Mouse (Mus musculus) liver, adult 2 months (tissue): ENCODE measurements at regions not wholly inside any gene's neighbourhood (a gene's known extent, or its start where the extent isn't known, plus 50 kb on each side); places are given as distances from the start of the nearest gene placed in this dataset.

Experiments
- DNase-seq: peaks from one replicate; pipeline ENCODE4 v3.0.0-alpha.2; 2011; ENCODE audit warnings: low read depth, low spot score; ENCODE audit errors: extremely low read depth
- H3K27ac ChIP-seq: fragments of 200-500 bp; replicated peaks from 2 replicates; pipeline ENCODE4 v1.5.1; 2012; ENCODE audit warnings: low read depth, mild to moderate bottlenecking, control low read depth, inconsistent platforms, low read length; ENCODE audit not compliant: insufficient read depth
- H3K27me3 ChIP-seq: fragments of 200-500 bp; 2 replicates; pipeline ENCODE4 v1.6.1; 2012; ENCODE audit warnings: mild to moderate bottlenecking, moderate library complexity, low read length, inconsistent platforms; ENCODE audit not compliant: control insufficient read depth, insufficient read depth
- H3K36me3 ChIP-seq: fragments of 200-500 bp; 2 replicates; pipeline ENCODE4 v1.6.1; 2012; ENCODE audit warnings: low read length, inconsistent platforms; ENCODE audit not compliant: control insufficient read depth, insufficient read depth
- H3K4me1 ChIP-seq: fragments of 200-500 bp; 2 replicates; pipeline ENCODE4 v1.6.1; 2011; ENCODE audit warnings: low read length; ENCODE audit not compliant: control insufficient read depth, insufficient read depth
- H3K4me3 ChIP-seq: fragments of 200-500 bp; 2 replicates; pipeline ENCODE4 v1.5.1; 2011; ENCODE audit warnings: low read depth, mild to moderate bottlenecking, control low read depth, low read length, moderate library complexity; ENCODE audit not compliant: insufficient read depth
- H3K79me2 ChIP-seq: fragments of 200-500 bp; 2 replicates; pipeline ENCODE4 v1.6.1; 2012; ENCODE audit warnings: inconsistent platforms, mild to moderate bottlenecking, low read length, moderate library complexity; ENCODE audit not compliant: control insufficient read depth, insufficient read depth
- H3K9ac ChIP-seq: fragments of 200-500 bp; 2 replicates; pipeline ENCODE4 v1.6.1; 2012; ENCODE audit warnings: low read depth, mild to moderate bottlenecking, control low read depth, inconsistent platforms, low read length
- CTCF ChIP-seq: fragments of 200-500 bp; IDR thresholded peaks from 2 replicates; pipeline ENCODE4 v1.5.1; 2011; ENCODE audit warnings: low read depth, low read length, control low read depth
- POLR2A ChIP-seq: fragments of 200-500 bp; IDR thresholded peaks from 2 replicates; pipeline ENCODE4 v1.6.1; 2011; ENCODE audit warnings: low read length, control low read depth; ENCODE audit not compliant: insufficient read depth; ENCODE audit errors: extremely low read depth
- WGBS: fragments of 180-500 bp; shearing (Covaris S2); methylation state at CpG from one replicate; pipeline ENCODE4 v1.1.7; 2018; 5-methylcytosine and 5-hydroxymethylcytosine counted together

DNA sequence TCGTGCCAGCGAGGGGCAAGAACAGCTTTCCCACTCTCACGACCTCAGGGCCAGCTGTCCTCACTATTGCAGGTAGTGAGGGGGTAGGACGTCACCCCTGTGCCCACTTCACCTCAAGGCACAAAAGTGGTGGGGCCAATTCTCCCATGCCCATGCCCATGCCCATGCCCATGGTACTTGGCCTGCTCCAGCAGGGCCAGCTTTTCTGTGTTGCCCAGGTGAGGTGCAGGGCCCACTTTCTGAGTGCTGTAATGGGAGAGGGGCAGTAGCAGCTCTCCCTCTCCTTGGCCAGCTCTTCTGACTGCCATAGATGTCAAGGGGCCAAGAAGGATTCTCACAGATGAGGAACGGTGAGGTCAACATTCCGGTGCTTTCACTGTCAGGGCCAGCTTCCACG is 619.6 kb upstream of the 4930452B06Rik start:
- TF ChIP-seq CTCF: no peak
- TF ChIP-seq POLR2A: no peak
- WGBS: 82% methylated on average over 7 of the region's 7 CpGs
- Histone ChIP-seq H3K9ac (no peak overlapping the region), H3K79me2 (no peaks in the 10 kb centered on the region), H3K27ac (no peak overlapping the region), H3K4me3 (no peak overlapping the region), H3K4me1 (no peaks in the 10 kb centered on the region), H3K27me3 (no peaks in the 10 kb centered on the region), H3K36me3 (no peaks in the 10 kb centered on the region)
- DNase-seq: no peak

GRCm38 (mm10) chr14:9284976-9285605 is 619.1 kb upstream of the 4930452B06Rik start:
- no peaks in the 10 kb centered on the region for H3K36me3 ChIP-seq
- TF ChIP-seq POLR2A (no peak), CTCF (no peak)
- H3K9ac ChIP-seq: no peak overlapping the region
- no peak overlapping the region for H3K4me3 ChIP-seq
- no peak for DNase-seq
- WGBS: 84% methylated on average over 2 of the region's 2 CpGs
- no peak overlapping the region for H3K27ac ChIP-seq
- H3K79me2 ChIP-seq: no peaks in the 10 kb centered on the region
- H3K27me3 ChIP-seq: no peaks in the 10 kb centered on the region
- no peaks in the 10 kb centered on the region for H3K4me1 ChIP-seq

DNA sequence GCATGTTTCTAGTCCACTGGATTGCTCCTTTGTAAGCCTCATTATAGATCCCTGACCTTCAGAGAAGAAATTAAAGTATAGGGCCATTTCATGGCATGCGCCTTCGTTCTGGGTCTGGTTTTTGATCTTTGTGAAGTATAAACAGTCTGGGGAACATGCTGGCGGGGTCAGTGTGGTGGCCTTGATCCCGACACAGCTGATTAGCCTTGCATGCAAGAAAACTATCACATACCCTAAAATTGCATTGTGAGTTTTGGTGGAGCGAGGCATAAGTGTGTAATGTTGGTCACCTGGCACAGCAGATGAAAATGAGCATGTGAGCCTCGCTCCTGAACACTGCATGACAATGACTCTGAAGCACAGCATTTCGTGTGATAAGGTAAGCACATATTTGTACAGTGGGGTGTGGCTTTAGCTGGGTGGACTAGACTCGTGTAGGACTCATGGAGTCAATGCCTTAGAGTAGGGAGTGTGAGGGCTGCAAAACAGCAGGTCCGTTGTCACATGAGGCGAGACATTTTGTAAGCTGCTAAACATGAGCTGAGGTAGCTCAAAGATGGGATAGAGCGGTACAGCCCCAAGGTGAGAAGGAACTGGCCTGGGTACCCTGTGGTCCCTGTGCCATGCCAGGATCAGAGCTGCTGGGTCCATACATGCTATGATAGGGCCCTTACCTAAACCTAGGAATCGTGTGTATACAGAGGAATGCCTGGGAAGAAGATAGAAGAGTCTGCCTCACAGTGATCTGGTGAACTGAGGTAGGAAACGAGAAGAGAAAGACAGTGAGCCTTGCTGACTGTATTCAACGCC is 601.4 kb upstream of the 4930452B06Rik start:
- 58% methylated on average over 14 of the region's 14 CpGs for WGBS
- TF ChIP-seq POLR2A (no peak), CTCF (no peak)

DNA sequence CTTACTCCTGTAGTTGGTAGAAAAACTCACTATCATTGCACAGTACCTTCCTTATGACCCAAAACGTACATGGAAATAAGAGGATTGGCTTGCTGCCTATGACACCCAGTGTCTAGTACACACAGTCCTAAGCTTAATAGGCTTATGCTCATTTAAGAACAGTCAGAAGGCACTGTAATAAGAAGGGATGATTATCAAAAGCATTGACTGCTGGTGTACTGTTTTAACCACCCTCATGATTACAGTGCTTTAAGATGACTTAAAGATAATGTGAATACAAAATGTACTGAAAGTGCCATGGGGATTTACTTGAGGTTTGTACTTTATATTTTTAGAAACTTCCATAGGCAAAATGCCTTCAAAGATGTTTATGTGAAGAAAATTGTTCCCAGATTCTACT is 586.0 kb upstream of the 4930452B06Rik start:
- no peak overlapping the region for H3K4me3 ChIP-seq
- WGBS: 60% methylated on average over 1 of the region's 1 CpGs

More for the DNA sequence above, 601.4 kb upstream of the 4930452B06Rik start:
- no peak overlapping the region for H3K27ac ChIP-seq
- no peak for DNase-seq
- no peak overlapping the region for H3K9ac ChIP-seq
- no peaks in the 10 kb centered on the region for H3K36me3 ChIP-seq
- H3K79me2 ChIP-seq: no peaks in the 10 kb centered on the region
- no peaks in the 10 kb centered on the region for H3K4me1 ChIP-seq
- H3K4me3 ChIP-seq: no peak overlapping the region
- no peaks in the 10 kb centered on the region for H3K27me3 ChIP-seq

GRCm38 (mm10) chr14:9245266-9245665 is 579.2 kb upstream of the 4930452B06Rik start:
- H3K4me3 ChIP-seq: no peak overlapping the region
- H3K27ac ChIP-seq: no peak overlapping the region
- H3K4me1 ChIP-seq: no peaks in the 10 kb centered on the region

More for the DNA sequence above, 586.0 kb upstream of the 4930452B06Rik start:
- Histone ChIP-seq H3K36me3 (no peaks in the 10 kb centered on the region), H3K9ac (no peak overlapping the region), H3K27ac (no peak overlapping the region), H3K27me3 (no peaks in the 10 kb centered on the region), H3K79me2 (no peaks in the 10 kb centered on the region), H3K4me1 (no peaks in the 10 kb centered on the region)
- TF ChIP-seq CTCF (no peak), POLR2A (no peak)
- DNase-seq: no peak

GRCm38 (mm10) chr14:9243336-9243735 is 577.3 kb upstream of the 4930452B06Rik start:
- no peaks in the 10 kb centered on the region for H3K79me2 ChIP-seq
- H3K4me3 ChIP-seq: no peak overlapping the region
- H3K36me3 ChIP-seq: no peaks in the 10 kb centered on the region
- H3K9ac ChIP-seq: no peak overlapping the region
- no peaks in the 10 kb centered on the region for H3K27me3 ChIP-seq
- no peak for DNase-seq
- H3K4me1 ChIP-seq: no peaks in the 10 kb centered on the region
- no peak for TF ChIP-seq POLR2A
- no peak for TF ChIP-seq CTCF
- H3K27ac ChIP-seq: no peak overlapping the region

More at GRCm38 (mm10) chr14:9245266-9245665, 579.2 kb upstream of the 4930452B06Rik start:
- Histone ChIP-seq H3K9ac (no peak overlapping the region), H3K79me2 (no peaks in the 10 kb centered on the region), H3K36me3 (no peaks in the 10 kb centered on the region), H3K27me3 (no peaks in the 10 kb centered on the region)
- 39% methylated on average over 1 of the region's 1 CpGs for WGBS
- no peak for DNase-seq
- TF ChIP-seq CTCF: no peak
- TF ChIP-seq POLR2A: no peak
